Mouse (Mus musculus) T-cell, adult 2 months (primary cell): ENCODE results near the gene St6galnac3.

Experiments used
- DNase-seq: peaks from one replicate; pipeline ENCODE4 v3.0.0; 2022; ENCODE audit warnings: low spot score

Gene St6galnac3

GRCm38 (mm10) chr3:153472583-153473471 is 252.1 kb downstream of the St6galnac3 start:
- DNase-seq, result no peak

- no peak for DNase-seq
Measured at GRCm38 (mm10) chr3:153463849-153464248, 261.1 kb downstream of the St6galnac3 start.

- no peak for DNase-seq
Measured at GRCm38 (mm10) chr3:153460173-153460572, 264.8 kb downstream of the St6galnac3 start.

DNA sequence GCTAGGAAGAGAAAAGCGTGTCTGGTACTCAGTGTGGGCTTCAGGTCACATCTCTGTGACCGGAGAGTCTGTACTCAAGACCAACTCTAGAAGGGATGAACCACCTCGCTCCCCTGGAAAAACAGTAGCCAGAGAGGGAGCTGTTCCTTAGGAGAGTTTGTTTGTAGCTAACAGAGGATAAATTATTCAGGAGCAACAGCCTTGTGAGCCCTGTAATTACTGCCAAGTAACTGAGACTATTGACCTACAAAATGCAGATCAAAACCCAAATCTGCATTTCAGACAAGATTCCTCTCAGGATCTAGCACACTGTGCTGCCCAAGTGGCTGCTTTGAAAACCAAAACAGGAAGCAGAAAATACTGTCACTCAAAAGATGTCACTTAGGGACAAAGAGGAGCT is 266.4 kb downstream of the St6galnac3 start:
- no peak for DNase-seq

DNA sequence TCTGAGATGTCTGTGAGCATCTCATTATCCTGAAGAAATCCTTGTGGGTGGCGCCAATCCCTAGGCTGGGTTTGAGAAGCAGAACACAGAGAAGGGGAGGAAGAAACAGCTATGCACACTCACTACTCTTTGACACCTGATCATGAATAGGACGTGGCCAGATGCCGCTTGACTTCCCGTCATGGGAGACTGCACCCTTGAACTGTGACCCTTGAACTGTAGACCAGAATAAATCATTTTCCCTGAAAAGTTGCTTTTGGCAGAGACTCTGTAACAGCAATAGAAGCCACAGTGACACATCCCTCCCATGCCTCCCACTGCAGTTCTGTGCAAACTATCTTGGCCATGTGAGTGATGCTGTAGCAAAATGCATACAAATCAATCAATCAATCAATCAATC is 267.3 kb downstream of the St6galnac3 start:
- DNase-seq, result no peak

GRCm38 (mm10) chr3:153457203-153457602 is 267.8 kb downstream of the St6galnac3 start:
- no peak for DNase-seq

DNA sequence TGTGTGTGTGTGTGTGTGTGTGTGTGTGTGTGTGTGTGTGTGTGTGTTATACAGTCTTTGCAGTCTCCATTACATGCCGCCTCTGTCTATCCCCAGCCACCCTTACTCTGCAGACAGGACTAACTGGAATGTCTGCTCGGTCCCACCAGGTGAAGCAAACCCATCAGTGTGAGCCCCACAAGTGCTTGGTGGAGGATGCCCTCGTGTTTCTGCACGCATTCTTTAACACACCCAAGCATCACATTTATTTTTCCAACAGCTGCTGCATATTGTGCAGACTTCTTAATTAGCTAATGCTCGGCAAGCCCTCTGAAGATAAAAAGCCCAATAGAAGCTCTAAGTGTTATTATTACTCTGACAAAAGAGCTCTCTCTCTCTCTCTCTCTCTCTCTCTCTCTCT is 268.7 kb downstream of the St6galnac3 start:
- DNase-seq, result no peak

- no peak for DNase-seq
Measured at GRCm38 (mm10) chr3:153453127-153454049, 271.6 kb downstream of the St6galnac3 start.

GRCm38 (mm10) chr3:153452299-153452996 is 272.5 kb downstream of the St6galnac3 start:
- no peak for DNase-seq

- DNase-seq, result no peak
Measured at GRCm38 (mm10) chr3:153441329-153441728, 283.6 kb downstream of the St6galnac3 start.

DNA sequence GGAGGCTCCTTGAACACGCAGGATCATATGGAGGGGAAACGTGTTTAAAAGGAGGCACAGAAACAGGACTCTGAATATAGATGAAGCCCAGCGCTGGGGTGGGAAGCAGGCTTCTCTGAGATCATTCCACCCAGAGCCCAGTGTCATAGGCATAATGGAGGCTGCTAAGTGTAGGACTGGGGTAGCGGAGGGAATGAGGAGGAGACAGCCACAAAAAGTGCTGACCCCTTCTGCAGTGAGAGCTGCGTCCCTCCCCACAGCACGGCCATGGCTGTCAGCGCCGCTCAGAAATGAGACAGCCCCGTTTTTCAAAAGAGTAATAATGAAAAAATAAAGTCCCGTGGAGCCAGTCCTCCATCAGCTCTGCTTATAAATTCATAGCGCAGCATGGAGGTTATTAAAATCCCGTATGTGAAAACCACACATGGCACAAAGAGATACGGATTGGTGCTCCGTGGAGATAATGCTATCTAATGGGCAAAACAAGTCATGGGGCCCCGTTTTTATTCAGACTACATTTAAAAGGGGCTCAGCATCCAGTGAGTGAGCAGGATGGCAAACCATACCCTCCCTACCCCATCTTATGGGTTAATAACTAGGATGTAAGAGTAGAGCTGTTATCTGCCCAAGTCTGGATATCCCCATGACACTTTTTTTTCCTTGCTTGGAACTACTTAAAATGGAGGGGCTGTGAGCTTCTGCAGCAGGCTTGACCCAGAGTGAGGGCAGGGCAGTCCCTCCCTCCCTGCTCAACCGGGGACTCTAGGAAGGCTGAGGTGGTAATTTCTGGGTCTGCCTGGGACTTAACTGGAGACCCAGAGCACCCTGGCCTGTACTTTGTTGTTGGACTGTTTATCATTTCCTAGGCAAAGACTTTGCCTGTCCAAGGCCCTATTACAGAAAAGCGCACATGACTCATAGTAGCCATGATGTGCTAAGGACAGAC is 288.6 kb downstream of the St6galnac3 start:
- DNase-seq, result no peak

GRCm38 (mm10) chr3:153433010-153433409 is 292.0 kb downstream of the St6galnac3 start:
- no peak for DNase-seq

DNA sequence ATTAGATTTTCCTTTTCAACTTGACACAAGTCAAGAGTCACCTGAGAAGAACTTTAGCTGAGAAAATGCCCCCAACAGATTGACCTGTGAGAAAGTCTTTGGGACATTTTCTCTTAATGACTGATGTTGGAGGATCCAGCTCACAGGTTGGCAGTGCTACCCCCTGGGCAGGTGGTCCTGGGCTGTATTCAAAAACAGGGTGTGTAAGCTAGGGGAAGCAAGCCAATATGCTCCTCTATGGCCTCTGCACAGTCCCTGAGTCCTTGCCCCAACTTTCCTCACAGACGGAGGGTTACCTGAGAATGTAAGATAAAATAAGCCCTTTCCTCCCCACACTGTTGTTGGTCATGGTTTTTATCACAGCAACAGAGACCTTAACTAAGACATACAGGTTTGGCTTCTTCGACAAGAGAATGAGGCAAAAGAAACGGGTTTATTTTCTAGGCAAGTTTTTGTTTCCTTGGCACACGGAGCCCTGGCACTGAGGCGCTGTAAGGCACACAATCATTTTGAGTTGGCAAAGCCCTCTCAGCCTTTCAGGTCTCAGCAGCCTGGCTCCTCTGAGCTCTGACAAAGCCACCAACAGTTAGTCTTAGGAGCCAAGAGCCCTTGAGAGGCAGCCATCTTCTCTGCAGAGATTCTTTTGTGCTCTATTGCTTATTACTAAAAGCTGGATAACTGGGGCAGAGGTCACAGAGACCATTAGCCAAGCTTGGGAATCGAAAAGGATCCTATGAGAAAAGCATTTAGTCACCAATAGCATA is 292.7 kb downstream of the St6galnac3 start:
- no peak for DNase-seq

DNA sequence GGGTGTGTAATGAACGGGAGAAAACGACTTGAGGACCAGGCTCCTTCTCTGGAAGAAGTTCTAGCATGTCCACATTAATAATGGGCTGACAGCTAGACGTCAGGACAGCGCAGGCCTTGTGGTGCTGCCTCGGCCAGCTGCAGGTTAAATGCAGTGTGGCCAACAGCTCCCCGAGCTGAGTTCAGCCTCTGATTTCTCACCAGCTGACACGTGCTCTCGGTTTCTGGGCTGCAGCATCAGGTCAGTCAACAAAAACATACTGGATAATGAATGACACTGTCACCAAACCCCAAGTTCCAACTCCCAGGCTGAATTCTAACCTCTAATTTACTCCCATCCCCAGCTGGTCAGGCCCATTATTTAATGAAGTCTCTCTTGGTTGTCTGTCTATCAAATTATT is 295.1 kb downstream of the St6galnac3 start:
- DNase-seq, result no peak

DNA sequence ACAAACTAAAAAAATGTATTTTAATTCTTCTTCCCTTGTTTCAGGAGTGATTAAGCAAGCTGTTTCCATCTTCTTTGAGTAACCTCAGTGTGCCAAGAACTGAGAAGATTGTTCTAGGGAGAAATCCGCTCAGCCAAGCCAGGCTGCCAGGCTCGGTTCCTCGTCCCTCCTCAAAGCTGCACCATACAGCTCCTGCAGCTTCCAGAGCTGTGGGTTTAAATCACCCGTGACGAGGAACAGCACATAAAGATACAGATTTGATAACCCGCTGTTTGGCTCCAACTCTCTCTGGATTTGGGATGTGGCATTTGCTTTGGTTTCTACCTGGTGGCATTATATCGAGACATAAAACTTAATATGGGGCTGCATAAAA is 303.1 kb downstream of the St6galnac3 start:
- no peak for DNase-seq

DNA sequence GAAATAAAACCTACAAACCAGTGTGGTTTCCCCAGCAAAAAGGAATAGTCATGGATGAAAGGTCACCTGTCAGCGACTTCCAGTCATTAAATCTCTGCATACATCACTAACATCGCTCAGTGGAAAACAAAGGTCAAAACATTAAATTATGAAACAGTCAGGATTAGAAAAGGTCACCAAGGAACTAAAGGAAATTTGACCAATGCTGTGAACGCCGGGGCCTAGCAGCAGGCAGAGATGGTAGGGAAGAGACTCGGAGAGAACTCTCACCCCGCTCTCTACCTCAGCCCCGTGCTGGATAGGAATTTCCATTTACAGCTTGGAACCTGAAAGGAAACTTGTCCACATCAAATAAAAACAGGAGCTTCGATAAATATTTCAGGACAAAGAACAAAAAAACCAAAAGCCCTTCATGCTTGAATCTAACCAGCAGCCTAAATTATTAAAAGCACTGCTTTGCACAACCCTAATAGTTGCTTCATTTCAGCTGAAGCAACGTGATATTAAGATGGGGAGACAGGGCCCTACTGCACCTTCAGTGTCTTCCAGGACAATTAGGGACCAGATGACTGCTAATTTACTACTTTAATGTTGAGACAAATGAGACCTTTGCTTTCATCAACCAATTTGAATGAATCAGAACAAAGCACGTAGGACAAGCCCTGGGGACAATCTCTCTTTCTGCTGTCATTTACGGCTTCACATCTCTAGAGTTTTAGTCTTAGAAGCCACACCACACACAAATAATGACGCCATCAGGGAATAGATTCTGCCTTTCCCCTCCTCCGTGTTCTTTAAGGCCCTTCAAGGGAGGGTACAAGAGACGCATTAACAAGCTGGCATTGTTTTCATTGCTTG is 303.7 kb downstream of the St6galnac3 start:
- DNase-seq, result no peak

- no peak for DNase-seq
Measured at GRCm38 (mm10) chr3:153419331-153419730, 305.6 kb downstream of the St6galnac3 start.

DNA sequence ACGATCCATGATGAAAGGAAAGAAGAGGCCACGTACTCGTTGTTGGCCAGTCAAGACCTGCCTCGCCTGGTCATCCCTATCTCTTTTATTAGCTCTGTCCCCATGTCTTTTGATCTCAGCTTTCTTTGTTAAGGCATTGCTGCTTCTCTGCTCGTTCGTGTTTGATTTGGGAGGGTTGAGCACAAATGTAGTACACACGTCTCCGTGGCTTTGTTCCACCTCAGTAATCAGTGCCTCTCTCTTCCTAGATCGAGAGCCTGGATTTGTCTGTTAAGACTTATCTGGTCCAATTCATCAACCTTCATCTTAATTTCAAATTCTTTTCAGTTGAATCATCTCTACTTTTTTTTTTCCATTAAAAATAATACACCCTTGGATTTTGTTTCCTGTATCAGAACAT is 308.0 kb downstream of the St6galnac3 start:
- no peak for DNase-seq

- DNase-seq, result no peak
Measured at GRCm38 (mm10) chr3:153416383-153416782, 308.6 kb downstream of the St6galnac3 start.
